Mouse (Mus musculus): ENCODE measurements around the gene Ncoa7. TPM values are rescaled to one million over a fixed set of nuclear protein-coding genes. Genes with fewer than 3 reads are reported as not detected.
A peak's percentile ranks its signal among the peaks of the same experiment; 100 is the strongest.

Gene Ncoa7
- total and polyA plus RNA-seq, 3 experiments, result 16.3 to 50.1 (median 16.6) TPM

DNA sequence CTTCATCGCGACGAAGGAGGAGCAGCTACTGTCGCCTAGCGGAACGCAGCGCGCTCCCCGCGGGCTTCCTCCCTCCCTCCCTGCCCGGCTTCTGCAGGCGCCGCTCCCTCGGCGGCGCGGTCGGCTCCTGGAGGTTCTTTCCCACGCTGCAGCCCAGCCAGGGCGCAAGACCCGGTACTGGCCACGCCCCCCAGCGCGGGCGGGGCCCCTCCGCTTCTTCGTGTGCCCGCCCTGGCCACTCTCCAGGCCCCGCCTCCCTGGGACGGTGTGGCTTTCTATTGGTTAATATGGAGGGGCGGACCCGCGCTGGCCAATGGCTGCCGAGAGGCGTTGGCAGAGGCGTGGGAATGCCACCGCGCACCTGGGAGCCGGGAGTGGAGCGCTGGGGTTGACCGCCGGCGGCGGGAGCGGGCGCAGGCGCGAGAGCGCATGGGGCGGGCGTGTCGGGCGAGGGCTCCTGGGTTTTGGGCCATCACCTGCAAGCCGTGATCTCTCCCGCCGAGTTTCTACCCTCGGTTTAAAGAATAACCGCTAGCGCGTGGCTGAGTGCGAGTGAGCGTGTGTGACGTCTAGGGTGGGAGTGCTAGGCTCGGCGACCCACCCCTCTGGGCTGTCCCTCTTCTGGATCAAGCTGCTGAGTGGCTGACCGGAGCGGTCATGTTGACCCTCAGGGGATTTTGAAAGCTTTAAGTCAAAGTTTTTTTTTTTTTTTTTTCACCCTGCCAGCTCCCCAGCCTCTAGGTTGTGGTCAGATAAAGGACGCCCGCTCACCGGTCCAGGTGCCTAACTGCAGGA, 39.7 kb upstream of the Ncoa7 start, which contains the start of gene Hey2:
Hey2 (minus strand) TSS at position 159 of the 795 bp plus-strand sequence.
- ATAC-seq (ENCODE audit: extremely low read depth, insufficient number of reproducible peaks, low FRiP score, poor library complexity, severe bottlenecking) (peak; percentile 99), DNase-seq (ENCODE audit: low spot score) (peak; percentile 86)
- Histone ChIP-seq H3K27me3 (ENCODE audit: insufficient read depth, low read length) (peaks cover 37% of the 10 kb centered on the region), H3K4me3 (ENCODE audit: low read depth, low read length) (peak within 1 kb of the TSS; percentile 72), H3K9me3 (replicated peaks) (no peaks in the 10 kb centered on the region), H3K4me1 (ENCODE audit: insufficient read depth, low read depth, low read length) (peaks cover 17% of the 10 kb centered on the region), H3K36me3 (replicated peaks) (no peaks in the 10 kb centered on the region)
- TF ChIP-seq GATA2 (IDR thresholded peaks at IDR 0.05; ENCODE audit: borderline replicate concordance, low read depth, low read length), result no peak
- no peak for TF ChIP-seq CTCF (IDR thresholded peaks at IDR 0.05; ENCODE audit: low read depth, low read length)
- no peak for TF ChIP-seq GATA1 (IDR thresholded peaks at IDR 0.05; ENCODE audit: borderline replicate concordance, low read length)
- TF ChIP-seq POLR2AphosphoS5 (IDR thresholded peaks at IDR 0.05; ENCODE audit: insufficient replicate concordance, low read depth, low read length), result no peak
- no peak for TF ChIP-seq TAL1 (conservative IDR thresholded peaks at IDR 0.05; ENCODE audit: low read depth, low read length)

DNA sequence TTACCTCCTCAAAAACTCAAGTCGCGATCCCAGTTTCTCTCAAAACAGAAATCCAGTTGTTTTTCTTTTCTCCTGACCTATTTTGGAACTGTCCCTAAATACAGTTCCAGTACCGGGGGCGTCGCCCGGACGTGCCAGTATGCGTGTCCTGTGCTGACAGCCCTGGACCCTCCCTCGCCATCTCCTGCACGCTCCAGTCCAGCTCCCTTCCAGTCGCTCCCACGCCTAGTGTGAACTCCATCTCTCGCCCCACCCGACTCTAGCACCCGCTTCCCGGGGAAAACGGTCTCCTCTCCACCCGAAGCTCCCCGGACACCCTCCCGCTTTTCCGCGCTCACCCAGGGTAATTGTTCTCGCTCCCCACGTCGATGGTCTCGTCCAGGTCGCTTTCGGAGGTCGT, 39.1 kb upstream of the Ncoa7 start:
- H3K4me1 ChIP-seq (ENCODE audit: insufficient read depth, low read depth, low read length), result peaks cover 17% of the 10 kb centered on the region
- TF ChIP-seq TAL1 (conservative IDR thresholded peaks at IDR 0.05; ENCODE audit: low read depth, low read length) (no peak), CTCF (IDR thresholded peaks at IDR 0.05; ENCODE audit: low read depth, low read length) (no peak), GATA2 (IDR thresholded peaks at IDR 0.05; ENCODE audit: borderline replicate concordance, low read depth, low read length) (no peak), POLR2AphosphoS5 (IDR thresholded peaks at IDR 0.05; ENCODE audit: insufficient replicate concordance, low read depth, low read length) (no peak), GATA1 (IDR thresholded peaks at IDR 0.05; ENCODE audit: borderline replicate concordance, low read length) (no peak)
- no peak for ATAC-seq (ENCODE audit: extremely low read depth, insufficient number of reproducible peaks, low FRiP score, poor library complexity, severe bottlenecking)
- H3K36me3 ChIP-seq (replicated peaks), result no peaks in the 10 kb centered on the region
- H3K9me3 ChIP-seq (replicated peaks), result no peaks in the 10 kb centered on the region
- H3K27me3 ChIP-seq (ENCODE audit: insufficient read depth, low read length), result peaks cover 37% of the 10 kb centered on the region
- DNase-seq (ENCODE audit: low spot score), result peak; percentile 4
- peak overlapping the region; percentile 72 for H3K4me3 ChIP-seq (ENCODE audit: low read depth, low read length)

GRCm38 (mm10) chr10:30840824-30841223, 37.7 kb upstream of the Ncoa7 start:
- peaks cover 17% of the 10 kb centered on the region for H3K4me1 ChIP-seq (ENCODE audit: insufficient read depth, low read depth, low read length)
- ATAC-seq (ENCODE audit: extremely low read depth, insufficient number of reproducible peaks, low FRiP score, poor library complexity, severe bottlenecking), result no peak
- no peak overlapping the region for H3K4me3 ChIP-seq (ENCODE audit: low read depth, low read length)
- DNase-seq (ENCODE audit: low spot score), result no peak
- H3K27me3 ChIP-seq (ENCODE audit: insufficient read depth, low read length), result peaks cover 35% of the 10 kb centered on the region
- H3K36me3 ChIP-seq (replicated peaks), result no peaks in the 10 kb centered on the region
- TF ChIP-seq GATA1 (IDR thresholded peaks at IDR 0.05; ENCODE audit: borderline replicate concordance, low read length), result no peak
- no peak for TF ChIP-seq TAL1 (conservative IDR thresholded peaks at IDR 0.05; ENCODE audit: low read depth, low read length)
- H3K9me3 ChIP-seq (replicated peaks), result no peaks in the 10 kb centered on the region

DNA sequence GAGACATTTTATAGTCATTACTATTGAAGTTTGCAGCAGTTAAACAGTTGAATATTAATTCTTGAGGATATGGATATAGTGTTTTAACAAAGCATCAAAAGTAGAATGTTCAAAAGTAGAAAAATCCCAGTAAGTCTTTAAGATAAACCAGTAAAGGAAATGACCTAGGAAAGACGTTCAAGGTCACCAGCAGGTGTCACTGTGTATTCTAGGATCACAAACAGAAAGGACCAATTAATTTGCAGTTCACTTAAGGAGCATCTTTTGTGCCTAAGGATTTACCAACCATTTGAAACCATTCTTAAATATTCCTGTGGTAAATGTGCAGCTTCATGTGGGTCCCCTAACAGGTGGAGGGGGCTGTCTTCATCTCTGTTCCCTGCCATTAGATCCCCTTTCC, 35.1 kb upstream of the Ncoa7 start:
- H3K9me3 ChIP-seq (replicated peaks), result no peaks in the 10 kb centered on the region
- H3K36me3 ChIP-seq (replicated peaks), result peaks cover 2% of the 10 kb centered on the region
- ATAC-seq (ENCODE audit: extremely low read depth, insufficient number of reproducible peaks, low FRiP score, poor library complexity, severe bottlenecking) (no peak), DNase-seq (ENCODE audit: low spot score) (no peak)
- H3K27me3 ChIP-seq (ENCODE audit: insufficient read depth, low read length), result peaks cover 27% of the 10 kb centered on the region
- H3K4me3 ChIP-seq (ENCODE audit: low read depth, low read length), result no peak overlapping the region
- peaks cover 14% of the 10 kb centered on the region for H3K4me1 ChIP-seq (ENCODE audit: insufficient read depth, low read depth, low read length)
- TF ChIP-seq CTCF (IDR thresholded peaks at IDR 0.05; ENCODE audit: low read depth, low read length) (no peak), POLR2AphosphoS5 (IDR thresholded peaks at IDR 0.05; ENCODE audit: insufficient replicate concordance, low read depth, low read length) (no peak), GATA2 (IDR thresholded peaks at IDR 0.05; ENCODE audit: borderline replicate concordance, low read depth, low read length) (no peak), GATA1 (IDR thresholded peaks at IDR 0.05; ENCODE audit: borderline replicate concordance, low read length) (no peak)

DNA sequence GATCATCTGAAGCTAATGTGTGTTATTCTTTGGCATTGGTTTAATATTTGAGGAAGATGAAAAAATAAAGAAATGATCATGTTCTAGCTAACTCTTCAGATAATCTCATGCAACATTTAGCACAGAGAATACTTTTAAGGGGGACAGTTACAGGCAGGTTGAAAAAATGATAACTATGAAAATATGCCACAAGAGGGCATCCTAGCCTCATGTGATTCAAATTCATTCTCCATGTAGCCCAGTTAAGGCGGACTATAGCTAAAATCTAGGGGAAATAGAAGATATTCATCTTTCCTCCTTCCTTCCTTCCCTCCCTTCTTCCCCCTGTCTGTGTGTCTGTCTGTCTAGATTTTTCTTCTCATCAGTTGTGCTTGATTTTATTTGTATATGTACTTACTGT, 21.9 kb upstream of the Ncoa7 start:
- DNase-seq (ENCODE audit: low spot score), result no peak
- no peak for ATAC-seq (ENCODE audit: extremely low read depth, insufficient number of reproducible peaks, low FRiP score, poor library complexity, severe bottlenecking)
- H3K36me3 ChIP-seq (replicated peaks), result no peaks in the 10 kb centered on the region
- TF ChIP-seq POLR2AphosphoS5 (IDR thresholded peaks at IDR 0.05; ENCODE audit: insufficient replicate concordance, low read depth, low read length), result no peak
- no peak for TF ChIP-seq GATA2 (IDR thresholded peaks at IDR 0.05; ENCODE audit: borderline replicate concordance, low read depth, low read length)
- TF ChIP-seq CTCF (IDR thresholded peaks at IDR 0.05; ENCODE audit: low read depth, low read length), result no peak
- TF ChIP-seq TAL1 (conservative IDR thresholded peaks at IDR 0.05; ENCODE audit: low read depth, low read length), result no peak
- no peak for TF ChIP-seq GATA1 (IDR thresholded peaks at IDR 0.05; ENCODE audit: borderline replicate concordance, low read length)
- no peaks in the 10 kb centered on the region for H3K4me1 ChIP-seq (ENCODE audit: insufficient read depth, low read depth, low read length)
- H3K27me3 ChIP-seq (ENCODE audit: insufficient read depth, low read length), result peaks cover 13% of the 10 kb centered on the region
- no peak overlapping the region for H3K4me3 ChIP-seq (ENCODE audit: low read depth, low read length)
- no peaks in the 10 kb centered on the region for H3K9me3 ChIP-seq (replicated peaks)

DNA sequence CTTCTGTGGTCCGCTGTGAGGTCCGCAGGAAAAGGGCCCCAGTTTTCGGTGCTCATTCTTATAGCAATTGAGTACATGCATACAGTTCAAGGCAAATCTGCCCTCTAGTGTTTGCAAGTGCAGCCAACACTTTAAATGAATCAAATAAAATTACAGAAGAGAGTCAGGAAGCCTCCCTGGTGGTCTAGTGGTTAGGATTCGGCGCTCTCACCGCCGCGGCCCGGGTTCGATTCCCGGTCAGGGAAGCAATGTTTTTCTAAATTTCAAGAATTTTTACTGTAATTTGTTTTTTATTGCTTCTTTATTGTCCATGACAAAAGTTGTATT, 7.8 kb upstream of the Ncoa7 start:
- H3K36me3 ChIP-seq (replicated peaks), result no peaks in the 10 kb centered on the region
- H3K4me3 ChIP-seq (ENCODE audit: low read depth, low read length), result peak overlapping the region; percentile 55
- H3K27me3 ChIP-seq (ENCODE audit: insufficient read depth, low read length), result no peaks in the 10 kb centered on the region
- no peak for TF ChIP-seq GATA2 (IDR thresholded peaks at IDR 0.05; ENCODE audit: borderline replicate concordance, low read depth, low read length)
- TF ChIP-seq GATA1 (IDR thresholded peaks at IDR 0.05; ENCODE audit: borderline replicate concordance, low read length), result no peak
- TF ChIP-seq POLR2AphosphoS5 (IDR thresholded peaks at IDR 0.05; ENCODE audit: insufficient replicate concordance, low read depth, low read length), result no peak
- peak; percentile 29; the same call in 1 of the 2 replicates for TF ChIP-seq CTCF (IDR thresholded peaks at IDR 0.05; ENCODE audit: low read depth, low read length)
- H3K4me1 ChIP-seq (ENCODE audit: insufficient read depth, low read depth, low read length), result peaks cover 7% of the 10 kb centered on the region; the same call in 1 of the 2 replicates
- DNase-seq (ENCODE audit: low spot score) (peak; percentile 10), ATAC-seq (ENCODE audit: extremely low read depth, insufficient number of reproducible peaks, low FRiP score, poor library complexity, severe bottlenecking) (peak; percentile 90)
- peaks cover 5% of the 10 kb centered on the region for H3K9me3 ChIP-seq (replicated peaks)

Measured in G1E (cell line).